Mouse (Mus musculus): Measurements from ENCODE around the gene Entpd1. TPM values are rescaled to one million over a fixed set of nuclear protein-coding genes. Genes with fewer than 3 reads are reported as not detected.

The Entpd1 gene
- total RNA-seq, 2 experiments from 2014 or later, result 15.9 to 20.2 TPM

DNA sequence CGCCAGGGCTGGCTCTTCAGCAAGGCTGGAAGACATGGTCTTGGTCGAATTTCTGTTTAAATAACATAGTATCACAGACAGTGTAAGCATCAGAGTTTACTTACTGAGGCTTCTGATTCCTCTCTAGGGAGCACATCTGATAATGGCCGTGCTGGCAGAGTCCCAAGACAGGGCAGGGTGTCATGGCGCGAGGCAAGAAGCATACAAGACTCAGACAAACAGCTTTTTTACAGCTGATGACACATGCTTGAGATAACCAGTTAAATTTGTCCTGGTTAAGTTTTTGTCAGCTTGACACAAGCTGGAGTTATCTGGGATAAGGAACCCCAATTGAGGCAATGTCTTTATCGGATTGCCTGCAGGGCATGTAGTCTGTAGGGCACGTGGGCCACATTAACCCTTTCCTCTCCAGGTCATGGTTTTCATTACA, 157.2 kb downstream of the Entpd1 start:
- DNase-seq (ENCODE audit: extremely low spot score in 1 of 2, low spot score in 1 of 2), result no peak

DNA sequence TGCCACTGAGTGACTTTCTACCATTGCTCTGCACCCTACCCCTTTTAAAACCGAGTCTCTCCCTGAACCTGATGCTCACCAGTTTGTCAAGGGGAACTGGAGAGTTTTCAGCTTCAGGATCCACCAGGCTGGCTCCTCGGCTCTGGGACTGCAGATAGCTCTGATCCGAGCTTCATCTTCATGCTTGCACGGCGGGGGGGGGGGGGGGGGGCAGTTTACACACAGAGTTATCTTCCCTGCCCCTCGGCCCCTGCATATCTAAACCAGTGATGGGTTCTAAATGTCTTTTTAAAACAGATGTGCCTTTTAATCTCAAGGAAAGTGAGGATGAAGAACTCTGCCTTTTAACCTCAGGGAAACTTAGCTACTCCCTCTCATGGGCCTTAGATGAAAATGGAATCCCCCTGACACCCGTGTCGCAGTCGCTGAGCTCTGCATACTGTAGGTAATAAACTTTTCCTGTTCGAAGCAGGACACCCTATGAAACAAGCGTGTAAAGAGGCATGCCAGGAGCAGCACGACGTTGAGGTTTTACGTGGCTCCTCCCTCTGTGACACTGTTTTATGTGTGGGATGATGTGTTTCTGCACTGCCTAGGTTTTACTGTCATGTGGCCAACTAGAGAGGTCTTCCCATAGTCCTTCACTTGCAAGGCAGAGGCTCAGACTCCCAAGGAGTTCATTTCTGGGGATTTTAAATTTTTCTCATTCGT, 176.0 kb downstream of the Entpd1 start:
- no peak for DNase-seq (ENCODE audit: extremely low spot score in 1 of 2, low spot score in 1 of 2)

GRCm38 (mm10) chr19:40788715-40789084, 176.5 kb downstream of the Entpd1 start:
- no peak for DNase-seq (ENCODE audit: extremely low spot score in 1 of 2, low spot score in 1 of 2)

Other genes starting within 250 kb of the Entpd1 start
- gene Sorbs1, start 98.6 kb upstream of the Entpd1 start, total RNA-seq (2021), result 100 to 1,000 TPM; 185 to 208 TPM
- gene Aldh18a1, start 23.9 kb upstream of the Entpd1 start, total RNA-seq (2021), result 10 to 100 TPM; 22.0 to 30.3 TPM
- gene Tctn3, start 133 bp upstream of the Entpd1 start, total RNA-seq (2021), result 10 to 100 TPM; 15.8 to 17.6 TPM
- 1 to 10 TPM in 1 of 2 experiments, under 1 TPM in 1; 0.66 to 1.1 TPM for gene Cc2d2b, start 136.4 kb downstream of the Entpd1 start, total RNA-seq (2021)
- gene Ccnj, start 218.9 kb downstream of the Entpd1 start, total RNA-seq (2021), result 1 to 10 TPM; 8.4 TPM